Mouse (Mus musculus): ENCODE measurements at regions not wholly inside any gene's neighbourhood (a gene's known extent, or its start where the extent isn't known, plus 50 kb on each side); places are given as distances from the start of the nearest gene placed in this dataset.

GRCm38 (mm10) chr2:178542032-178542431, 111.7 kb downstream of the Cdh26 start:
- 21% methylated on average over 2 of the region's 2 CpGs for WGBS
- no peaks in the 10 kb centered on the region for H3K9me3 ChIP-seq
- ATAC-seq: no peak

GRCm38 (mm10) chr2:178544411-178544810, 114.1 kb downstream of the Cdh26 start:
- H3K27me3 ChIP-seq (replicated peaks): no peaks in the 10 kb centered on the region
- H3K4me1 ChIP-seq (replicated peaks): no peaks in the 10 kb centered on the region
- no peak overlapping the region for H3K4me3 ChIP-seq (replicated peaks)
- no peak for ATAC-seq
- WGBS: 60% methylated on average over 1 of the region's 1 CpGs
- H3K9me3 ChIP-seq: no peaks in the 10 kb centered on the region
- no peak overlapping the region for H3K27ac ChIP-seq
- no peaks in the 10 kb centered on the region for H3K36me3 ChIP-seq
- H3K4me2 ChIP-seq (replicated peaks): no peak overlapping the region
- H3K9ac ChIP-seq: no peak overlapping the region

More at GRCm38 (mm10) chr2:178542032-178542431, 111.7 kb downstream of the Cdh26 start:
- H3K9ac ChIP-seq: no peak overlapping the region
- no peak overlapping the region for H3K4me2 ChIP-seq (replicated peaks)
- H3K27me3 ChIP-seq (replicated peaks): no peaks in the 10 kb centered on the region
- no peak overlapping the region for H3K27ac ChIP-seq
- no peaks in the 10 kb centered on the region for H3K4me1 ChIP-seq (replicated peaks)
- H3K4me3 ChIP-seq (replicated peaks): no peak overlapping the region
- no peaks in the 10 kb centered on the region for H3K36me3 ChIP-seq

- Histone ChIP-seq H3K36me3 (no peaks in the 10 kb centered on the region), H3K27me3 (replicated peaks) (no peaks in the 10 kb centered on the region), H3K4me2 (replicated peaks) (no peak overlapping the region), H3K9me3 (no peaks in the 10 kb centered on the region), H3K9ac (no peak overlapping the region), H3K27ac (no peak overlapping the region), H3K4me3 (replicated peaks) (no peak overlapping the region), H3K4me1 (replicated peaks) (no peaks in the 10 kb centered on the region)
- no peak for ATAC-seq
- WGBS: 80% methylated on average over 15 of the region's 15 CpGs
Measured at GRCm38 (mm10) chr2:178545601-178546352, 115.4 kb downstream of the Cdh26 start.

- H3K4me3 ChIP-seq (replicated peaks): no peak overlapping the region
- H3K9me3 ChIP-seq: no peaks in the 10 kb centered on the region
- H3K4me2 ChIP-seq (replicated peaks): no peak overlapping the region
- ATAC-seq: no peak
- H3K9ac ChIP-seq: no peak overlapping the region
- 82% methylated on average over 3 of the region's 3 CpGs for WGBS
- H3K36me3 ChIP-seq: no peaks in the 10 kb centered on the region
- H3K4me1 ChIP-seq (replicated peaks): no peaks in the 10 kb centered on the region
- no peaks in the 10 kb centered on the region for H3K27me3 ChIP-seq (replicated peaks)
- H3K27ac ChIP-seq: no peak overlapping the region
Measured at GRCm38 (mm10) chr2:178546353-178546720, 116.0 kb downstream of the Cdh26 start.

- H3K4me2 ChIP-seq (replicated peaks): no peak overlapping the region
- no peak for ATAC-seq
- no peaks in the 10 kb centered on the region for H3K4me1 ChIP-seq (replicated peaks)
- no peaks in the 10 kb centered on the region for H3K27me3 ChIP-seq (replicated peaks)
- WGBS: 60% methylated on average over 3 of the region's 3 CpGs
- no peaks in the 10 kb centered on the region for H3K9me3 ChIP-seq
- no peak overlapping the region for H3K4me3 ChIP-seq (replicated peaks)
- no peak overlapping the region for H3K27ac ChIP-seq
- no peaks in the 10 kb centered on the region for H3K36me3 ChIP-seq
- no peak overlapping the region for H3K9ac ChIP-seq
Measured at GRCm38 (mm10) chr2:178546888-178547287, 116.6 kb downstream of the Cdh26 start.

- H3K9me3 ChIP-seq: no peaks in the 10 kb centered on the region
- H3K27ac ChIP-seq: no peak overlapping the region
- no peaks in the 10 kb centered on the region for H3K27me3 ChIP-seq (replicated peaks)
- H3K4me1 ChIP-seq (replicated peaks): no peaks in the 10 kb centered on the region
- 84% methylated on average over 6 of the region's 6 CpGs for WGBS
- ATAC-seq: no peak
- H3K4me2 ChIP-seq (replicated peaks): no peak overlapping the region
- H3K4me3 ChIP-seq (replicated peaks): no peak overlapping the region
- H3K36me3 ChIP-seq: no peaks in the 10 kb centered on the region
- H3K9ac ChIP-seq: no peak overlapping the region
Measured at GRCm38 (mm10) chr2:178548937-178549336, 118.6 kb downstream of the Cdh26 start.

GRCm38 (mm10) chr2:178553736-178554135, 123.4 kb downstream of the Cdh26 start:
- H3K4me2 ChIP-seq (replicated peaks): no peak overlapping the region
- H3K27me3 ChIP-seq (replicated peaks): no peaks in the 10 kb centered on the region
- ATAC-seq: no peak
- no peaks in the 10 kb centered on the region for H3K4me1 ChIP-seq (replicated peaks)
- WGBS: 82% methylated on average over 4 of the region's 4 CpGs
- H3K36me3 ChIP-seq: no peaks in the 10 kb centered on the region
- no peak overlapping the region for H3K4me3 ChIP-seq (replicated peaks)
- no peak overlapping the region for H3K27ac ChIP-seq
- no peak overlapping the region for H3K9ac ChIP-seq
- H3K9me3 ChIP-seq: no peaks in the 10 kb centered on the region

- Histone ChIP-seq H3K9ac (no peak overlapping the region), H3K27ac (no peak overlapping the region), H3K9me3 (no peaks in the 10 kb centered on the region), H3K4me3 (replicated peaks) (no peak overlapping the region), H3K4me1 (replicated peaks) (no peaks in the 10 kb centered on the region), H3K36me3 (no peaks in the 10 kb centered on the region), H3K27me3 (replicated peaks) (no peaks in the 10 kb centered on the region), H3K4me2 (replicated peaks) (no peak overlapping the region)
- ATAC-seq: no peak
- whole genome bisulfite sequencing: 82% methylated on average over 3 of the region's 3 CpGs
Measured at GRCm38 (mm10) chr2:178555692-178556340, 125.5 kb downstream of the Cdh26 start.

- Histone ChIP-seq H3K9ac (no peak overlapping the region), H3K36me3 (no peaks in the 10 kb centered on the region), H3K4me2 (replicated peaks) (no peak overlapping the region), H3K27ac (no peak overlapping the region), H3K4me3 (replicated peaks) (no peak overlapping the region), H3K27me3 (replicated peaks) (no peaks in the 10 kb centered on the region), H3K4me1 (replicated peaks) (no peaks in the 10 kb centered on the region), H3K9me3 (no peaks in the 10 kb centered on the region)
- WGBS: 67% methylated on average over 9 of the region's 9 CpGs
- no peak for ATAC-seq
Measured at GRCm38 (mm10) chr2:178557934-178558333, 127.6 kb downstream of the Cdh26 start.

GRCm38 (mm10) chr2:178563287-178563686, 133.0 kb downstream of the Cdh26 start:
- 90% methylated on average over 7 of the region's 7 CpGs for WGBS
- H3K27ac ChIP-seq: no peak overlapping the region

GRCm38 (mm10) chr2:178565368-178565818, 135.1 kb downstream of the Cdh26 start:
- no peaks in the 10 kb centered on the region for H3K4me1 ChIP-seq (replicated peaks)
- no peak overlapping the region for H3K4me2 ChIP-seq (replicated peaks)
- no peak for ATAC-seq
- H3K9me3 ChIP-seq: no peaks in the 10 kb centered on the region
- no peaks in the 10 kb centered on the region for H3K27me3 ChIP-seq (replicated peaks)
- H3K36me3 ChIP-seq: no peaks in the 10 kb centered on the region
- H3K9ac ChIP-seq: no peak overlapping the region
- 53% methylated on average over 8 of the region's 8 CpGs for WGBS
- no peak overlapping the region for H3K4me3 ChIP-seq (replicated peaks)
- H3K27ac ChIP-seq: no peak overlapping the region

More at GRCm38 (mm10) chr2:178563287-178563686, 133.0 kb downstream of the Cdh26 start:
- no peak overlapping the region for H3K4me2 ChIP-seq (replicated peaks)
- no peak overlapping the region for H3K4me3 ChIP-seq (replicated peaks)
- H3K9ac ChIP-seq: no peak overlapping the region
- no peaks in the 10 kb centered on the region for H3K27me3 ChIP-seq (replicated peaks)
- H3K9me3 ChIP-seq: no peaks in the 10 kb centered on the region
- ATAC-seq: no peak
- H3K36me3 ChIP-seq: no peaks in the 10 kb centered on the region
- H3K4me1 ChIP-seq (replicated peaks): no peaks in the 10 kb centered on the region

- Histone ChIP-seq H3K4me2 (replicated peaks) (no peak overlapping the region), H3K4me1 (replicated peaks) (no peaks in the 10 kb centered on the region), H3K27me3 (replicated peaks) (no peaks in the 10 kb centered on the region), H3K9me3 (no peaks in the 10 kb centered on the region), H3K9ac (no peak overlapping the region), H3K36me3 (no peaks in the 10 kb centered on the region), H3K4me3 (replicated peaks) (no peak overlapping the region), H3K27ac (no peak overlapping the region)
- WGBS: 77% methylated on average over 7 of the region's 7 CpGs
- no peak for ATAC-seq
Measured at GRCm38 (mm10) chr2:178567493-178567892, 137.2 kb downstream of the Cdh26 start.

- no peaks in the 10 kb centered on the region for H3K36me3 ChIP-seq
- H3K27ac ChIP-seq: no peak overlapping the region
- 80% methylated on average over 5 of the region's 5 CpGs for WGBS
- no peaks in the 10 kb centered on the region for H3K4me1 ChIP-seq (replicated peaks)
- no peak for ATAC-seq
- H3K9ac ChIP-seq: no peak overlapping the region
- H3K4me3 ChIP-seq (replicated peaks): no peak overlapping the region
- no peaks in the 10 kb centered on the region for H3K27me3 ChIP-seq (replicated peaks)
- no peaks in the 10 kb centered on the region for H3K9me3 ChIP-seq
- no peak overlapping the region for H3K4me2 ChIP-seq (replicated peaks)
Measured at GRCm38 (mm10) chr2:178572301-178572700, 142.0 kb downstream of the Cdh26 start.
